Mouse (Mus musculus) E14TG2a.4 (cell line): ENCODE measurements around the gene Sh2d1b2.

Experiments
- CTCF ChIP-seq: conservative IDR thresholded peaks from 2 replicates; pipeline ENCODE4 v1.5.1; 2014; ENCODE audit warnings: low read length
- NANOG ChIP-seq: IDR thresholded peaks from 2 replicates; pipeline ENCODE4 v1.6.1; 2014; ENCODE audit warnings: borderline replicate concordance, low read length, mixed read lengths

- TF ChIP-seq CTCF: no peak
- no peak for TF ChIP-seq NANOG
Observed at GRCm38 (mm10) chr1:170282415-170283129, 50.0 kb downstream of the Sh2d1b2 start.
